Mouse (Mus musculus) adrenal gland, adult 18-20 months (tissue): Measurements from ENCODE around the gene Gadl1. TPM values are rescaled to one million over a fixed set of nuclear protein-coding genes. Genes with fewer than 3 reads are reported as not detected.
A peak's percentile ranks its signal among the peaks of the same experiment; 100 is the strongest.

Source experiments
- DNase-seq, 2 experiments: peaks; one replicate each; pipeline ENCODE4 v3.0.0; 2021 to 2022; ENCODE audit warnings: low spot score in 2 of 2
- long read RNA-seq, 2 experiments: library from polyadenylated mRNA; stranded (forward); transcript quantifications; one replicate each; pipeline ENCODE4 v2.0.0; 2021
- total RNA-seq, 2 experiments: library from RNA; stranded (reverse); gene quantifications; 1 replicate in 1 of 2; 2 replicates in 1 of 2; pipeline ENCODE4 v1.2.3; 2021

Gene Gadl1
- under 1 TPM in 1 of 2 experiments, not detected in 1; 0.23 TPM for total RNA-seq
- long read RNA-seq, experiment 1 = 0 reads
- long read RNA-seq, experiment 2 = 0 reads

- no peak for DNase-seq
Measured at GRCm38 (mm10) chr9:115909155-115909554, at the start of gene Gadl1. TSS of gene Gadl1 (plus strand) at chr9:115909455.

- no peak for DNase-seq
Measured at GRCm38 (mm10) chr9:115862802-115863201, 46.5 kb upstream of the Gadl1 start.

GRCm38 (mm10) chr9:115863326-115863725 is 45.9 kb upstream of the Gadl1 start:
- peak in 1 of 2 experiments; percentile 16 for DNase-seq

- DNase-seq = peak; percentile 25 to 54
Measured at GRCm38 (mm10) chr9:115867277-115867676, 42.0 kb upstream of the Gadl1 start.

GRCm38 (mm10) chr9:115870168-115870567 is 39.1 kb upstream of the Gadl1 start:
- DNase-seq = no peak

GRCm38 (mm10) chr9:115870640-115871039 is 38.6 kb upstream of the Gadl1 start:
- no peak for DNase-seq

- no peak for DNase-seq
Measured at GRCm38 (mm10) chr9:115880500-115880899, 28.8 kb upstream of the Gadl1 start.

- DNase-seq = peak; percentile 42 to 54
Measured at GRCm38 (mm10) chr9:115881137-115881536, 28.1 kb upstream of the Gadl1 start.

- no peak for DNase-seq
Measured at GRCm38 (mm10) chr9:115882627-115883200, 26.5 kb upstream of the Gadl1 start.

GRCm38 (mm10) chr9:115883413-115883812 is 25.8 kb upstream of the Gadl1 start:
- DNase-seq = no peak

GRCm38 (mm10) chr9:115887571-115887970 is 21.7 kb upstream of the Gadl1 start:
- no peak for DNase-seq

GRCm38 (mm10) chr9:115893131-115893530 is 16.1 kb upstream of the Gadl1 start:
- no peak for DNase-seq

- DNase-seq = no peak
Measured at GRCm38 (mm10) chr9:115893947-115894346, 15.3 kb upstream of the Gadl1 start.

GRCm38 (mm10) chr9:115908325-115908724 is 930 bp upstream of the Gadl1 start:
- no peak for DNase-seq

GRCm38 (mm10) chr9:115914006-115914405 is 4.8 kb downstream of the Gadl1 start:
- no peak for DNase-seq

GRCm38 (mm10) chr9:115915586-115916270 is 6.5 kb downstream of the Gadl1 start:
- DNase-seq = no peak

GRCm38 (mm10) chr9:115919736-115920135 is 10.5 kb downstream of the Gadl1 start:
- no peak for DNase-seq

- DNase-seq = no peak
Measured at GRCm38 (mm10) chr9:115922662-115923061, 13.4 kb downstream of the Gadl1 start.

- no peak for DNase-seq
Measured at GRCm38 (mm10) chr9:115924094-115924493, 14.8 kb downstream of the Gadl1 start.

GRCm38 (mm10) chr9:115931803-115932202 is 22.5 kb downstream of the Gadl1 start:
- DNase-seq = no peak

GRCm38 (mm10) chr9:115932741-115933140 is 23.5 kb downstream of the Gadl1 start:
- DNase-seq = no peak

- no peak for DNase-seq
Measured at GRCm38 (mm10) chr9:115933243-115933964, 24.1 kb downstream of the Gadl1 start.
